Mouse (Mus musculus): ENCODE measurements around the gene Ubr3.
"Not testable (repeated sequence)": the region's sequence is repeated elsewhere in the genome, so short reads cannot be mapped to it uniquely, and the experiment has no call there.

Gene Ubr3

DNA sequence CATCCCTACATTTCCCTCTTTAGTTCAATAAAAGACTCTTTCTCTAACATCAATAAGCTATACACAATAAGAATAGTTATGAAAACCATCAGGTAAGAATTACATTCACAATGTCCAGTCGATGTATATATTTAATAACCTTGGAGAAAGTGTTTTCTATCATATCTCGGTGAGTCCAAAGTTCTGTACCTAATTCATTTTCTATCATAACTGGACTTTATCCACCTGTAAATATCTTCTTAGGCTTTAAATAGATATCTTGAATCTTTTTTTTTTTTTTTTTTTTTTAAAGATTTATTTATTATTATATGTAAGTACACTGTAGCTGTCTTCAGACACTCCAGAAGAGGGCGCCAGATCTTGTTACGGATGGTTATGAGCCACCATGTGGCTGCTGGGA, 10.3 kb downstream of the Ubr3 start:
- DNase-seq (ENCODE audit: low read depth, low spot score) = not testable (repeated sequence)

- DNase-seq (ENCODE audit: low read depth, low spot score) = no peak
These were observed 15.8 kb downstream of the Ubr3 start for GRCm38 (mm10) chr2:69912801-69913200.

- no peak for DNase-seq (ENCODE audit: low read depth, low spot score)
These were observed 20.3 kb downstream of the Ubr3 start for GRCm38 (mm10) chr2:69917301-69917700.

- DNase-seq (ENCODE audit: low read depth, low spot score) = no peak
These were observed 27.9 kb downstream of the Ubr3 start for GRCm38 (mm10) chr2:69924943-69925342.

DNA sequence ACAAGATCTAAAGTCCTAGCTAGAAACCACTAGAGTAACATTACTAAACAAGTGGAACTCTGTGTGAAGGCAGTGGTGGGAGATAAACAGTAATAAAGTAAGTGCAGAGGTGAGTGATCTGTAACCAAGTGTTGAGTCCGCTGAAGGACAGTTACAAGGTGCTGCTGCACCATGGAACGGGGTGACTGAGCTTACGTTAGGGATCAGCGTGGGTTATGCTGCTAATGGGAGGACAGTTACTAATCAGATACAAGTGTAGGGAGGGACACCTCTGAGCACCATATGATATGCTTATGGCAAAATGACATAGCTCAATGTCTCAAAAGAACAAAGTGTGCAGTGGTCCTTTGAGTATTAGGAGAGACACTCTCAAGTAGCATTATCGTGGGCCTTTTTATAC, 39.3 kb downstream of the Ubr3 start:
- DNase-seq (ENCODE audit: low read depth, low spot score) = no peak

- DNase-seq (ENCODE audit: low read depth, low spot score) = no peak
These were observed 42.2 kb downstream of the Ubr3 start for GRCm38 (mm10) chr2:69939226-69939625.

DNA sequence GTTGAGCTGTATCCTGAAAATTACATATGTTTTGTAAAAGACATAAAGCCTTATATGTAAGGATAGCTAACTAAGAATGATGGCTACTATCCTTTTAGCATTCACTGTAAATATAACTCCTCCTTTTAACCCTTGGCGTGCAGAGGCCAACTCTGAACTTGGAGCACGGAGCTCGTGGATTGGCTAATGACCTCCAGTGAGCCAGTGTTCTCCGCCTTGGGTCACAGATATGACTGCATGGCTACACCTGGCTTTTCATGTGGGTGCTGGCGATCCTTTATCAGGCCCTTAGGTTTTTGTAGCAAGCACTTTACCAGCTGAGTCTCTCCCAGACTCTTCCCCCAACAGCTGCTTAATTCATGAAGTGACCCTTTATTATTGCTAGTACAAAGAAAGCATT, 42.6 kb downstream of the Ubr3 start:
- no peak for DNase-seq (ENCODE audit: low read depth, low spot score)

- no peak for DNase-seq (ENCODE audit: low read depth, low spot score)
These were observed 44.5 kb downstream of the Ubr3 start for GRCm38 (mm10) chr2:69941391-69942030.

DNA sequence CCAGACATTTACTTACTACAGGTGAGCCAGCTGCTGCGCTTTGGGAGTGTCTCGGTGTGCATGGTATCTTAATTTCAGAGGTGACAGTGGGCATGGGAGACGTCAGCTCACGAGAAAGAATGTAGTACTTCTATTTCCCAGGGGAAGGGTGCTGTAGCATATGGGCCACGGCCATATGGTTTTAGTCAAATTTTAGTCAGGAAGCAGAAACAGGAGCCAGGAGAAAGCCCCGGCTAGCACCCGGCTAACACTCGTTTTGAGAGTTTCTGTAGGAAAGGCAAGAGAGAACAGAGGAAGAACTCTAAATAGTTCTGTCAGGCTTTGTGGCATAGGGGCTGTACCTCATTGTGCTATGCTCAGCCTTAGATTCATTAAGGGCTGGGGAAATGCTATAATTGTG, 55.8 kb downstream of the Ubr3 start:
- no peak for DNase-seq (ENCODE audit: low read depth, low spot score)

- no peak for DNase-seq (ENCODE audit: low read depth, low spot score)
These were observed 58.6 kb downstream of the Ubr3 start for GRCm38 (mm10) chr2:69955635-69956034.

GRCm38 (mm10) chr2:69957622-69958021, 60.6 kb downstream of the Ubr3 start:
- no peak for DNase-seq (ENCODE audit: low read depth, low spot score)

- no peak for DNase-seq (ENCODE audit: low read depth, low spot score)
These were observed 77.8 kb downstream of the Ubr3 start for GRCm38 (mm10) chr2:69974896-69975295.

DNA sequence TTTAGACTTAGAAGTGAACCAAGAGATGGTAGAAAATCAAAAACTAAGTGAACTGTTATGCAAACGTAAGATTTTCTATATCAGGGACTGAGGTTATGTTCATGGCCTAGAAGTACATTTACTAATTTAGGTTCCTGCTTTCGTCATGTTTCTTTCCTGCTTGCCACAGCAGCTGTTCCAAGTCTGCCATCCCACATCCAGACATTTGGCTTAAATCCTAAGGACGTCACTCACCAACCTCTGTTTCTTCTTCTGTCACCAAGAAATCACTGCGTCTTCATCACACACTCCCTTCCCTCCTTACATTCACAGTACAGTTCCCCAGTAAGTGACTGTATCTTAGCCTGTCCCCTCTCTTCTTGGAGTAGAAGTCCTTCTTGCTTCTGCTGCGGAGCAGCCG, 92.2 kb downstream of the Ubr3 start:
- no peak for DNase-seq (ENCODE audit: low read depth, low spot score)

DNA sequence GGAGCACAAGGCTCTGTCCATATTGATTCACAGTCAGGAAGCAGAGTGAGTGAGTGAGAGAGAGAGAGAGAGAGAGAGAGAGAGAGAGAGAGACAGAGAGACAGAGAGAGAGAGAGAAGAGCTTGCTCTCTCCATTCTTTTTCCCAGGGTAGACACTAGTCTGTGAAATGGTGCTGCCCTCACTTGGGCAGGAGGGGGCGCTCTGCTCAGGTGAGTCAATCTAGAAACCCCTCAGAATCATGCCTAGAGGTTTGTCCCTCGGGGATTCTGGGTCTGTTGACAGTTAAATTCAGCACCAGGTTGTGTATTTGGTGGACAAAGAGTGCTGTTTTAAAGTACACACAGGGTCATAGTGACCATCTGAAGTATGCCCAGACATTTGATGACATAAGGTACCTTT, 93.6 kb downstream of the Ubr3 start:
- DNase-seq (ENCODE audit: low read depth, low spot score) = no peak

DNA sequence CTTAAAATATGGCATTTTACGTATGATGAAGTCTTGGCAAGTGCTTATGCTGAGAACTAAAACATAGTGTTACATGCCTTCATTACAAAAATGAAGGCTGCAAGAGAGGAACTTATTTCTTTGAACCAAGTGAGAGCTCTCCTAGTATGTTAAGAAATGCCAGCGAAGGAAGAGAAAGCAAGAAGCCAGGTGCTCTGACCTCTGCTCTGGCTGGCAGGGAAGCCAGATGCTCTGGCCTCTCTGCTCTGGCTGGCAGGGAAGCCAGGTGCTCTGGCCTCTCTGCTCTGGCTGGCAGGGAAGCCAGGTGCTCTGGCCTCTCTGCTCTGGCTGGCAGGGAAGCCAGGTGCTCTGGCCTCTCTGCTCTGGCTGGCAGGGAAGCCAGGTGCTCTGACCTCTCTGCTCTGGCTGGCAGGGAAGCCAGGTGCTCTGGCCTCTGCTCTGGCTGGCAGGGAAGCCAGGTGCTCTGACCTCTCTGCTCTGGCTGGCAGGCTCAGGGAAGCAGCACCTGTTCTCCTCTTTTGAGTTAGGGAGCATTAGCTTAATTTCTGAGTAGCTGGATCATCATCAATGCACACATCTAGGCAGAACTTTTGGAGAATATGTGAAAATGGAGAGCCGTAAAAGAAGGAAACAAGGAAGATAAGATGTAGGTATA, 97.2 kb downstream of the Ubr3 start:
- not testable (repeated sequence) for DNase-seq (ENCODE audit: low read depth, low spot score)

DNA sequence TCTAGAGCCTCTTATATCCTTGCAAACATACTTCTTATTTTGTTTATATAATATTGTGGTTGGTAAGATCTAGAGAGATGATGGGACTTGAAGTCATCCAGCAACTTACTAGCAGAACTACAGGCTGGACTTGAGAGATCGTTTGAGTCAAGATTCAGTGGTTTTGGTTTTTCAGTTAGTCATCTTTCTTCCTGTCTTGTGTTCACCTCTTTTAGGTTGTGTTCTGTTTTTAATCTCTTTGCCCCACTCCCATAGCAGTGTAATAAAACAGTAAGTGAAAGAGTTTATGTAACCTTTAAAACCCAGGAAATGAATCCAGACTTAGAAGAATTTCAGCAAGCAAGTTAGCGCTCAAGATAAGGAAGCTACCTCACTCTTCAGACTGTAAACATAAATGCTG, 97.7 kb downstream of the Ubr3 start:
- DNase-seq (ENCODE audit: low read depth, low spot score) = no peak

GRCm38 (mm10) chr2:69999097-69999770, 102.2 kb downstream of the Ubr3 start:
- DNase-seq (ENCODE audit: low read depth, low spot score) = no peak

GRCm38 (mm10) chr2:70000316-70000715, 103.3 kb downstream of the Ubr3 start:
- no peak for DNase-seq (ENCODE audit: low read depth, low spot score)

DNA sequence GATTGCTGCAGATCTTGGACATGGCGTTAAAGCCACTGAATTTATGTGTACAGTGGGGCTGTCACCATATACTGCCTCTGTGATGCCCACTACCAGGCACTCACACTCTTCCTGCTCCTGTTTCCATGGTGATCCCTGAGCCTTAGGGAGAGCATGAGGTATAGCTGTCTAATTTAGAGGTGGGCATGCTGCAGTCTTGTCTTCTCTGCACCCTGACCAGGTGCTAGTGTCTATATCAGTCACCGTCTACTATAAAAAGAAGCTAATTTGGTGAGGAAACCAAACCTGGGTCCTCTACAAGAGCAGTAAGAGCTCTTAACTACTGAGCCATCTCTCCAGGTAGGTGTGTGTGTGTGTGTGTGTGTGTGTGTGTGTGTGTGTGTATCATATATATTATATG, 109.4 kb downstream of the Ubr3 start:
- no peak for DNase-seq (ENCODE audit: low read depth, low spot score)

GRCm38 (mm10) chr2:70012941-70013340, 115.9 kb downstream of the Ubr3 start:
- no peak for DNase-seq (ENCODE audit: low read depth, low spot score)

DNA sequence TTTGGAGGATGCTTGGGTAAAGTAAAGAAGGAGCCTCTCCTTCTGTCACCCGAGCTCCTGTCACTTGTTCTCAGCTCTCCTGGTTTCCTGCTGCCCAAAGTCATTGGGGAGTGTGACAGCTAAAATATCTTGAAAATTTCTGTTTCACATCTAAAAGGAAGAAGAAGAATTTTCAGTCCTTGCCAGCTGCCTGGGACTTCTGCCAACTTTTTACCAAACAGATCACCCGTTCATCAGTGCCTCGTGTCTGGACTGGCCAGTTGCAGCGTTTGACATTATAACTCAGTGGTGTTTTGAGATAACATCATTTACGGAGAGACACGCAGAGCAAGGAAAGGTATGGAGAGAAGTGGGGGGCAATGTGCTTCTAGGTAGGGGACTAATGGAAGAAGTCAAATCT, 121.2 kb downstream of the Ubr3 start:
- DNase-seq (ENCODE audit: low read depth, low spot score) = no peak

- DNase-seq (ENCODE audit: low read depth, low spot score) = no peak
These were observed 127.4 kb downstream of the Ubr3 start for GRCm38 (mm10) chr2:70024454-70024853.

GRCm38 (mm10) chr2:70025711-70026110, 128.7 kb downstream of the Ubr3 start:
- DNase-seq (ENCODE audit: low read depth, low spot score) = no peak

Data from embryo, embryonic 11.5 days (tissue).